Mouse (Mus musculus) gastrocnemius, postnatal 14 days (tissue): ENCODE data around the gene Hmox2. TPM values are rescaled to one million over a fixed set of nuclear protein-coding genes. Genes with fewer than 3 reads are reported as not detected.

Source experiments
- DNase-seq: peaks from one replicate; pipeline ENCODE4 v3.0.0; 2021; ENCODE audit warnings: mixed read lengths
- intact Hi-C: fragments of 180-260 bp; cut with DNase I; formaldehyde crosslinking; loops from one replicate; pipeline ENCODE4 v1.15.1; 2025; ENCODE audit warnings: low total_unique reads
- total RNA-seq, 2 experiments: library from RNA; stranded (reverse); gene quantifications; 2 replicates each; pipeline ENCODE4 v1.2.3; 2021

Hmox2 gene
- total RNA-seq, 2 experiments from 2014 or later: 41.8 to 44.5 TPM

GRCm38 (mm10) chr16:4777171-4777904, 51.2 kb downstream of the Hmox2 start:
- no peak for DNase-seq
- intact Hi-C loops: no loop called here

- intact Hi-C loops: no loop called here
- DNase-seq: no peak
Observed at GRCm38 (mm10) chr16:4777905-4778609, 51.9 kb downstream of the Hmox2 start.

- intact Hi-C loops: no loop called here
- no peak for DNase-seq
Observed at GRCm38 (mm10) chr16:4778940-4779339, 52.8 kb downstream of the Hmox2 start.

- intact Hi-C loops: no loop called here
Observed at GRCm38 (mm10) chr16:4781524-4782196, 55.5 kb downstream of the Hmox2 start.

GRCm38 (mm10) chr16:4782515-4782914, 56.4 kb downstream of the Hmox2 start:
- DNase-seq: no peak
- intact Hi-C loops: no loop called here

More at GRCm38 (mm10) chr16:4781524-4782196, 55.5 kb downstream of the Hmox2 start:
- DNase-seq: peak; percentile 68

- DNase-seq: no peak
- intact Hi-C loops: no loop called here
Observed at GRCm38 (mm10) chr16:4785706-4786105, 59.5 kb downstream of the Hmox2 start.

- intact Hi-C loops: no loop called here
- no peak for DNase-seq
Observed at GRCm38 (mm10) chr16:4788176-4788575, 62.0 kb downstream of the Hmox2 start.

GRCm38 (mm10) chr16:4789311-4789768, 63.2 kb downstream of the Hmox2 start:
- intact Hi-C loops: no loop called here
- DNase-seq: no peak

- DNase-seq: peak; percentile 94
- intact Hi-C loops: loop anchor here (10.0 kb wide), 1 partner anchor 85 kb away; no protein-coding TSS in a partner anchor
Observed at GRCm38 (mm10) chr16:4789810-4790559, 63.8 kb downstream of the Hmox2 start, which contains the start of gene Cdip1. Cdip1 (minus strand) TSS chr16:4790292.

GRCm38 (mm10) chr16:4791332-4791731, 65.2 kb downstream of the Hmox2 start:
- intact Hi-C loops: loop anchor here (10.0 kb wide), 1 partner anchor 87 kb away; no protein-coding TSS in a partner anchor
- DNase-seq: no peak

GRCm38 (mm10) chr16:4796631-4797030, 70.5 kb downstream of the Hmox2 start:
- intact Hi-C loops: loop anchor here (10.0 kb wide), 1 partner anchor 92 kb away; no protein-coding TSS in a partner anchor
- DNase-seq: no peak

Other genes starting within 250 kb of the Hmox2 start
- gene Srl, start 184.5 kb upstream of the Hmox2 start, total RNA-seq: 1,000 to 10,000 TPM; 1,512 to 1,606 TPM
- gene Tfap4, start 166.5 kb upstream of the Hmox2 start, total RNA-seq: 1 to 10 TPM; 4.1 to 4.4 TPM
- gene Glis2, start 131.6 kb upstream of the Hmox2 start, total RNA-seq: 10 to 100 TPM; 11.8 to 15.2 TPM
- 10 to 100 TPM; 68.0 to 74.9 TPM for gene Pam16, start 101.4 kb upstream of the Hmox2 start, total RNA-seq
- 1 to 10 TPM; 7.6 to 8.4 TPM for gene Vasn, start 86.4 kb upstream of the Hmox2 start, total RNA-seq
- gene Dnaja3, start 86.4 kb upstream of the Hmox2 start, total RNA-seq: 100 to 1,000 TPM in 1 of 2 experiments, 10 to 100 TPM in 1; 88.0 to 100 TPM
- 10 to 100 TPM; 13.9 to 17.8 TPM for gene Coro7, start 46.6 kb upstream of the Hmox2 start, total RNA-seq
- gene Nmral1, start 7.0 kb upstream of the Hmox2 start, total RNA-seq: 1 to 10 TPM; 4.5 to 5.2 TPM
- gene Cdip1, start 63.9 kb downstream of the Hmox2 start, total RNA-seq: 10 to 100 TPM; 61.9 to 62.7 TPM
- not detected for gene 4930562C15Rik, start 109.1 kb downstream of the Hmox2 start, total RNA-seq
- gene Ubald1, start 154.0 kb downstream of the Hmox2 start, total RNA-seq: 10 to 100 TPM; 25.2 to 26.1 TPM
- gene Mgrn1, start 159.9 kb downstream of the Hmox2 start, total RNA-seq: 10 to 100 TPM; 46.7 to 51.9 TPM
- 10 to 100 TPM; 23.3 to 23.8 TPM for gene Nudt16l1, start 212.4 kb downstream of the Hmox2 start, total RNA-seq
- 10 to 100 TPM in 1 of 2 experiments, 1 to 10 TPM in 1; 9.9 to 10.7 TPM for gene Anks3, start 237.8 kb downstream of the Hmox2 start, total RNA-seq